Mouse (Mus musculus) liver, embryonic 14.5 days (tissue): Measurements from ENCODE around the gene Apoc3. TPM values are rescaled to one million over a fixed set of nuclear protein-coding genes. Genes with fewer than 3 reads are reported as not detected.
A peak's percentile ranks its signal among the peaks of the same experiment; 100 is the strongest.

Experiments
- ATAC-seq: fragments of 200-750 bp; cut with Nextera tagmentation; 2 replicates; pipeline ENCODE4 v1.8.0; 2017; ENCODE audit warnings: moderate number of reproducible peaks, mild to moderate bottlenecking, moderate library complexity; ENCODE audit not compliant: insufficient read depth
- DNase-seq, 3 experiments: peaks; one replicate each; pipeline ENCODE4 v3.0.0-alpha.2; 2012 to 2013; ENCODE audit warnings: low read depth in 3 of 3, low spot score in 3 of 3
- H3K27ac ChIP-seq: fragments of 300-500 bp; sonication (generic); 2 replicates; pipeline ENCODE4 v1.5.1; 2014; ENCODE audit warnings: moderate library complexity, mild to moderate bottlenecking, control low read depth, inconsistent platforms
- H3K27me3 ChIP-seq: fragments of 300-500 bp; sonication (generic); 2 replicates; pipeline ENCODE4 v1.6.1; 2014; ENCODE audit warnings: mild to moderate bottlenecking, low read length, moderate library complexity; ENCODE audit not compliant: control insufficient read depth, insufficient read depth
- H3K36me3 ChIP-seq: fragments of 300-500 bp; sonication (generic); replicated peaks from 2 replicates; pipeline ENCODE4 v1.6.1; 2014; ENCODE audit warnings: low read depth; ENCODE audit not compliant: control insufficient read depth, insufficient read depth
- H3K4me1 ChIP-seq, 2 experiments: fragments of 200-500 bp in 1 of 2; fragments of 300-500 bp in 1 of 2; sonication (generic) in 1 of 2; replicated peaks; 2 replicates each; pipeline ENCODE4 v1.6.1; 2012 to 2014; ENCODE audit warnings: antibody characterized with exemption in 1 of 2, inconsistent platforms in 1 of 2, low read length in 1 of 2; ENCODE audit not compliant: control insufficient read depth in 2 of 2, insufficient read depth in 2 of 2
- H3K4me2 ChIP-seq: fragments of 300-500 bp; sonication (generic); 2 replicates; pipeline ENCODE4 v1.6.1; 2014; ENCODE audit warnings: low read depth, mild to moderate bottlenecking, control low read depth, moderate library complexity
- H3K4me3 ChIP-seq, 2 experiments: fragments of 200-500 bp in 1 of 2; fragments of 300-500 bp in 1 of 2; sonication (generic) in 1 of 2; 2 replicates each; pipeline ENCODE4 v1.5.1; 2012 to 2014; ENCODE audit warnings: low read depth in 2 of 2, low read length in 2 of 2, mild to moderate bottlenecking in 2 of 2, control low read depth in 1 of 2, inconsistent platforms in 1 of 2, moderate library complexity in 1 of 2; ENCODE audit not compliant: insufficient read depth in 1 of 2
- H3K9ac ChIP-seq: fragments of 300-500 bp; sonication (generic); replicated peaks from 2 replicates; pipeline ENCODE4 v1.6.1; 2014; ENCODE audit warnings: mild to moderate bottlenecking, control low read depth, moderate library complexity
- H3K9me3 ChIP-seq: fragments of 300-500 bp; sonication (generic); 2 replicates; pipeline ENCODE4 v1.6.1; 2016; ENCODE audit warnings: low read length, mixed read lengths; ENCODE audit not compliant: control insufficient read depth
- CTCF ChIP-seq: IDR thresholded peaks from 2 replicates; pipeline ENCODE4 v1.5.1; 2016; ENCODE audit warnings: antibody characterized with exemption, low read depth, control low read depth
- EP300 ChIP-seq: IDR thresholded peaks from 2 replicates; pipeline ENCODE4 v1.6.1; 2016; ENCODE audit warnings: antibody characterized with exemption, low read depth
- WGBS: fragments of 180-500 bp; shearing (Covaris S2); extraction: QIAGEN DNeasy Blood & Tissue Kit; methylation state at CpG from one replicate; pipeline ENCODE4 v1.1.7; 2014; ENCODE audit not compliant: insufficient replicate concordance; 5-methylcytosine and 5-hydroxymethylcytosine counted together
- polyA plus RNA-seq, 2 experiments: library from polyadenylated mRNA; depleted of rRNA in 1 of 2; stranded (reverse) in 1 of 2; unstranded in 1 of 2; fragments of >200 nt; fragmentation: Nextera tagmentation in 1 of 2; extraction: Ambion mirVana in 1 of 2; gene quantifications; 2 replicates each; pipeline versions ENCODE4 v1.2.1 to v1.2.3; 2012 to 2014

Apoc3 gene
- polyA plus RNA-seq, 2 experiments: 2.7 to 5.8 TPM

DNA sequence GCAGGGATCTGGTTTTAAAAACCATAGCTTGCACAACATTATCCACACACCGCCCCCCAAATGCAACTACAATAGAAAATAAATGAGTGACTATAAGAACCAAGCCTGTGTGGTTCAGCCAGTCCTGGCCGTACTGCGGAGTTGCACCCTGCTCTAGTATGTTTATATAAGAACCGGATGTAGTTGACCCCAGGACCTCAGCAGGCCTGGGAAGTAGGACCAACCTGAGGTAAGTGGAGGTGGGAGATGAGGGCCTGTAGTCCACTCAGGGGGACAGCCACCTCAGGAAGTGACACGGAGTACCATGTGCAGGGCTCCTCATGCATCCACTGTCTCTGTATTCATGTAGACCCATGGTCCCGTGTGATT, 28.0 kb downstream of the Apoc3 start:
- Histone ChIP-seq H3K4me3 (no peak overlapping the region), H3K36me3 (no peaks in the 10 kb centered on the region; the same call in 1 of the 2 replicates), H3K4me2 (no peak overlapping the region), H3K27ac (no peak overlapping the region), H3K9me3 (no peaks in the 10 kb centered on the region), H3K4me1 (peaks cover 8 to 23% of the 10 kb centered on the region in 2 experiments; a peak in 3 of 4 replicates), H3K9ac (no peak overlapping the region), H3K27me3 (no peaks in the 10 kb centered on the region)
- no peak for TF ChIP-seq CTCF
- no peak for TF ChIP-seq EP300
- DNase-seq (no peak), ATAC-seq (peak; percentile 6; the same call in 1 of the 2 replicates)
- WGBS: 72% methylated on average over 6 of the region's 6 CpGs

DNA sequence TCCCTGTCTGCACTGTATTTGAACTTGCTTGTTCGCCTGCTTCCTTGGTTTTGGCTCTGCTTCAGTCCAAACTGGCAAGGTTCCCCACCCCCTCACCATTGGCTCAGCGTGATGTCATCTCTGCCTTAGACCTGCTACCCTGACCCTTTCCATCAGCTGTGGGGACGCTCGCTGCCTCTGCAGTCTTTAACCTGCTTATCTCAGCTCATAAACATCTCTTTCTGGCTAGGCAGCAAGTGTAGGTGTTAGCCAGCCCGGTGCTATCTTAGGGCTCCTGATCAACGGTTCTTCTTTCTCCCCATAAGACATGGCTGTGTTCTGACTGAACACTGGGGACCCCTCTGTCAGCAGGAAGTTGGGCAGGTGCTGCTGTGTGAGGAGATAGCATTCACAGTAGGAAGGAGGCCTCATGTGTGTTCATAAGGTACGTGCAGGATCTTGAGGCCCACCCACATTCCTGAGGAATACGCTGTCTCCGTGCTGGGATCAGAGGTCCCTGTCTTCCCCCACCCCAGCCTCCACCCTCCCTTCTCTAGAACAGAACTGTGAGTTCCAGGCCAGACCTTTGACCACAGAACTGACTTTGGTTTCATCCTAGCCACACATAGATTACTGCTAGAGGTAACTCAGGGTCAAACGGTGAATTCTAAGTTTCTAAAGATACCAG, 28.5 kb downstream of the Apoc3 start:
- H3K9ac ChIP-seq: no peak overlapping the region
- ATAC-seq (peak; percentile 84), DNase-seq (no peak)
- no peaks in the 10 kb centered on the region; the same call in 1 of the 2 replicates for H3K36me3 ChIP-seq
- 11% methylated on average over 10 of the region's 10 CpGs for WGBS
- H3K4me3 ChIP-seq: no peak overlapping the region
- H3K27me3 ChIP-seq: no peaks in the 10 kb centered on the region
- peak overlapping the region; percentile 32; the same call in 1 of the 2 replicates for H3K27ac ChIP-seq
- no peak overlapping the region for H3K4me2 ChIP-seq
- H3K9me3 ChIP-seq: no peaks in the 10 kb centered on the region
- peaks cover 8 to 28% of the 10 kb centered on the region in 2 experiments; a peak in 3 of 4 replicates for H3K4me1 ChIP-seq
- TF ChIP-seq EP300 (peak; percentile 78), CTCF (no peak)

DNA sequence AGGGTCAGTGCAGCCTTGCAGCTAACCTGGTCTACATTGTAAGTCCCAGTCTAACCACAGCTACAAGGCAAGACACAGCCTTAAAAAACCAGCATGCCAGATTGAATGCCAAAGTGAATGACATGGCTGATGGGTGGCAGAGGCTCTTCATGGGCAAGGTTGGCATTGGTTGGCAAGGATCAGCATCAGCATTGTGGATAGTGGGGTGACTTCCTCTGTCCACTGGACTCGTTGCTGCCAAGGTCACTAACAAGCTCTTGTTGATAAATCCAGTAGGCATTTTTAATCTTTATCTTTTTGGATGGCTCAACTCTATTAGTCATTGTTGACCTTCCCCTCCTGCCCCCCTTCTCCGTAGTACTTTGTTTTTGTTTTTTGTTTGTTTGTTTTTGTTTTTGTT, 35.8 kb downstream of the Apoc3 start:
- no peak overlapping the region for H3K4me2 ChIP-seq
- no peak for DNase-seq
- no peaks in the 10 kb centered on the region for H3K27me3 ChIP-seq
- H3K27ac ChIP-seq: no peak overlapping the region
- TF ChIP-seq CTCF (no peak), EP300 (no peak)
- no peak overlapping the region for H3K4me3 ChIP-seq
- WGBS: 49% methylated on average over 2 of the region's 2 CpGs
- no peaks in the 10 kb centered on the region for H3K9me3 ChIP-seq
- peaks cover 0 to 20% of the 10 kb centered on the region in 2 experiments; a peak in 2 of 4 replicates for H3K4me1 ChIP-seq
- ATAC-seq: no peak
- no peak overlapping the region for H3K9ac ChIP-seq
- no peaks in the 10 kb centered on the region for H3K36me3 ChIP-seq

GRCm38 (mm10) chr9:46198936-46199335, 36.5 kb downstream of the Apoc3 start:
- Histone ChIP-seq H3K9ac (no peak overlapping the region), H3K4me3 (no peak overlapping the region), H3K4me1 (peaks cover 0 to 20% of the 10 kb centered on the region in 2 experiments; a peak in 2 of 4 replicates), H3K9me3 (no peaks in the 10 kb centered on the region), H3K27ac (no peak overlapping the region), H3K36me3 (no peaks in the 10 kb centered on the region), H3K27me3 (no peaks in the 10 kb centered on the region), H3K4me2 (no peak overlapping the region)
- DNase-seq: no peak
- ATAC-seq: no peak
- WGBS: 63% methylated on average over 7 of the region's 7 CpGs
- TF ChIP-seq EP300 (no peak), CTCF (no peak)

DNA sequence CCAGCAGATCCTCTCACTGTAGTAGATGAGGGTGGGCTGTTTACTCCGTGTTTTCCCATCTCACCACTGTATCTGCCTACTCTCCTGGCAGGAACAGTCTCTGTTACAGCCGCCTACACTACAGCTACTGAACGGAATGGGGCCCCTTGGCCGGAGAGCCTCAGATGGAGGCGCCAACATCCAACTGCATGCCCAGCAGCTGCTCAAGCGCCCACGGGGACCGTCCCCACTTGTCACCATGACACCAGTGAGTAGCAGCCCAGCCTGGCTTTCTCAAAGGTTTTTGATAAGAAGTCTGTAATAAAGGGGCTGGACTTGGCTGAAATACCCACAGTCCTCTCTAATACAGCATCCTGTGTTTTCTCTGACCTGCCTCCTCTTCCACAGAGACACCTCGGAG, 37.0 kb downstream of the Apoc3 start:
- ATAC-seq (no peak), DNase-seq (no peak)
- Histone ChIP-seq H3K27me3 (no peaks in the 10 kb centered on the region), H3K9ac (no peak overlapping the region), H3K27ac (no peak overlapping the region), H3K4me3 (no peak overlapping the region), H3K4me1 (peaks cover 0 to 20% of the 10 kb centered on the region in 2 experiments; a peak in 2 of 4 replicates), H3K9me3 (no peaks in the 10 kb centered on the region), H3K36me3 (no peaks in the 10 kb centered on the region), H3K4me2 (no peak overlapping the region)
- TF ChIP-seq EP300 (no peak), CTCF (no peak)
- 68% methylated on average over 9 of the region's 9 CpGs for WGBS
